Mouse (Mus musculus) myocyte (in vitro differentiated cells): Measurements from ENCODE around the gene Map4k3. TPM values are rescaled to one million over a fixed set of nuclear protein-coding genes. Genes with fewer than 3 reads are reported as not detected.
"Not testable (repeated sequence)": the region's sequence is repeated elsewhere in the genome, so short reads cannot be mapped to it uniquely, and the experiment has no call there.

Experiments used
- H3K27me3 ChIP-seq: one replicate; pipeline ENCODE4 v1.6.1; 2011; ENCODE audit not compliant: control insufficient read depth, insufficient read depth, insufficient read length
- H3K36me3 ChIP-seq: one replicate; pipeline ENCODE4 v1.6.1; 2011; ENCODE audit not compliant: control insufficient read depth, insufficient read depth
- H3K4me2 ChIP-seq: one replicate; pipeline ENCODE4 v1.6.1; 2011; ENCODE audit warnings: low read depth, control low read depth
- H3K4me3 ChIP-seq: one replicate; pipeline ENCODE4 v1.5.1; 2011; ENCODE audit warnings: mild to moderate bottlenecking, control low read depth, moderate library complexity
- H3K79me2 ChIP-seq: one replicate; pipeline ENCODE4 v1.6.1; 2011; ENCODE audit not compliant: control insufficient read depth, insufficient read depth
- H3ac ChIP-seq: one replicate; pipeline ENCODE4 v1.6.1; 2011; ENCODE audit not compliant: control insufficient read depth, insufficient read length
- CEBPB ChIP-seq: IDR thresholded peaks from 2 replicates; pipeline ENCODE4 v1.6.1; 2011; ENCODE audit warnings: mild to moderate bottlenecking, moderate library complexity; ENCODE audit not compliant: poor library complexity, insufficient read depth, severe bottlenecking
- E2F4 ChIP-seq: IDR thresholded peaks from one replicate; pipeline ENCODE4 v1.6.1; 2011; ENCODE audit warnings: mild to moderate bottlenecking, control low read depth, moderate library complexity; ENCODE audit not compliant: insufficient read depth
- MAX ChIP-seq: IDR thresholded peaks from one replicate; pipeline ENCODE4 v1.6.1; 2011; ENCODE audit warnings: low read depth, mild to moderate bottlenecking, control low read depth
- MYOD1 ChIP-seq, 3 experiments: IDR thresholded peaks; one replicate each; pipeline ENCODE4 v1.6.1; 2011; ENCODE audit warnings: control low read depth in 2 of 3, low read depth in 2 of 3, mild to moderate bottlenecking in 2 of 3, moderate library complexity in 1 of 3; ENCODE audit not compliant: insufficient read length in 2 of 3, control insufficient read depth in 1 of 3
- MYOG ChIP-seq, 3 experiments: IDR thresholded peaks; one replicate each; pipeline ENCODE4 v1.6.1; 2011; ENCODE audit warnings: control low read depth in 2 of 3, low read depth in 2 of 3, mild to moderate bottlenecking in 2 of 3; ENCODE audit not compliant: insufficient read length in 2 of 3, control insufficient read depth in 1 of 3, insufficient read depth in 1 of 3
- POLR2A ChIP-seq: IDR thresholded peaks from one replicate; pipeline ENCODE4 v1.6.1; 2011; ENCODE audit warnings: low read depth, mild to moderate bottlenecking, control low read depth, moderate library complexity; ENCODE audit not compliant: insufficient read length
- POLR2AphosphoS2 ChIP-seq: IDR thresholded peaks from one replicate; pipeline ENCODE4 v1.6.1; 2011; ENCODE audit warnings: low read depth, control low read depth; ENCODE audit not compliant: insufficient read length
- REST ChIP-seq: IDR thresholded peaks from one replicate; pipeline ENCODE4 v1.6.1; 2011; ENCODE audit warnings: mild to moderate bottlenecking, control low read depth, moderate library complexity; ENCODE audit not compliant: insufficient read depth, insufficient read length
- SRF ChIP-seq: IDR thresholded peaks from one replicate; pipeline ENCODE4 v1.6.1; 2011; ENCODE audit warnings: low read depth; ENCODE audit not compliant: control insufficient read depth, insufficient read length
- TCF12 ChIP-seq: IDR thresholded peaks from one replicate; pipeline ENCODE4 v1.6.1; 2011; ENCODE audit warnings: mild to moderate bottlenecking, control low read depth; ENCODE audit not compliant: poor library complexity, insufficient read depth, severe bottlenecking
- TCF3 ChIP-seq: IDR thresholded peaks from one replicate; pipeline ENCODE4 v1.6.1; 2011; ENCODE audit warnings: low read depth, control low read depth; ENCODE audit not compliant: insufficient read length
- USF1 ChIP-seq: IDR thresholded peaks from one replicate; pipeline ENCODE4 v1.6.1; 2011; ENCODE audit warnings: low read depth, mild to moderate bottlenecking, control low read depth, moderate library complexity
- polyA plus RNA-seq: library from polyadenylated mRNA; unstranded; fragments of >200 nt; fragmentation: generic; extraction: Trizol; gene quantifications from one replicate; pipeline ENCODE4 v1.2.1, GENCODE M21; 2012; ENCODE audit warnings: missing spikeins

The Map4k3 gene
- polyA plus RNA-seq, 1 experiment = 2.8 TPM

GRCm38 (mm10) chr17:80739421-80739820 is 11.1 kb upstream of the Map4k3 start:
- Histone ChIP-seq H3K27me3 (no peaks in the 10 kb centered on the region), H3ac (no peak overlapping the region), H3K79me2 (no peaks in the 10 kb centered on the region), H3K4me2 (no peak overlapping the region), H3K4me3 (no peak overlapping the region), H3K36me3 (no peaks in the 10 kb centered on the region)
- no peak for TF ChIP-seq USF1
- no peak for TF ChIP-seq MYOD1 (IDR thresholded peaks at IDR 0.05; ENCODE audit: control insufficient read depth in 1 of 3, insufficient read length in 2 of 3, low read depth in 2 of 3)
- no peak for TF ChIP-seq POLR2AphosphoS2
- TF ChIP-seq TCF3 = no peak
- no peak for TF ChIP-seq MYOG (IDR thresholded peaks at IDR 0.05; ENCODE audit: control insufficient read depth in 1 of 3, insufficient read depth in 1 of 3, insufficient read length in 2 of 3, low read depth in 2 of 3)
- TF ChIP-seq SRF = no peak
- no peak for TF ChIP-seq REST
- TF ChIP-seq CEBPB = no peak
- TF ChIP-seq E2F4 = no peak
- TF ChIP-seq POLR2A = no peak
- no peak for TF ChIP-seq TCF12
- no peak for TF ChIP-seq MAX

GRCm38 (mm10) chr17:80734700-80735099 is 6.4 kb upstream of the Map4k3 start:
- no peaks in the 10 kb centered on the region for H3K36me3 ChIP-seq
- H3K27me3 ChIP-seq = no peaks in the 10 kb centered on the region
- H3K4me3 ChIP-seq = no peak overlapping the region
- no peaks in the 10 kb centered on the region for H3K79me2 ChIP-seq
- TF ChIP-seq SRF (no peak), CEBPB (no peak), E2F4 (no peak), USF1 (no peak), REST (no peak), POLR2A (no peak), TCF3 (no peak), MYOG (IDR thresholded peaks at IDR 0.05; ENCODE audit: control insufficient read depth in 1 of 3, insufficient read depth in 1 of 3, insufficient read length in 2 of 3, low read depth in 2 of 3) (no peak)
- H3K4me2 ChIP-seq = no peak overlapping the region
- H3ac ChIP-seq = no peak overlapping the region

- Histone ChIP-seq H3K4me3 (no peak overlapping the region), H3K36me3 (no peaks in the 10 kb centered on the region), H3ac (no peak overlapping the region), H3K27me3 (no peaks in the 10 kb centered on the region), H3K4me2 (no peak overlapping the region), H3K79me2 (no peaks in the 10 kb centered on the region)
- TF ChIP-seq MYOG (IDR thresholded peaks at IDR 0.05; ENCODE audit: control insufficient read depth in 1 of 3, insufficient read depth in 1 of 3, insufficient read length in 2 of 3, low read depth in 2 of 3) (no peak), TCF12 (no peak), SRF (no peak), TCF3 (no peak), MYOD1 (IDR thresholded peaks at IDR 0.05; ENCODE audit: control insufficient read depth in 1 of 3, insufficient read length in 2 of 3, low read depth in 2 of 3) (no peak), USF1 (no peak), POLR2A (no peak), E2F4 (no peak), MAX (no peak), REST (no peak), POLR2AphosphoS2 (no peak), CEBPB (no peak)
These were observed 5.0 kb upstream of the Map4k3 start for GRCm38 (mm10) chr17:80733121-80733800.

- Histone ChIP-seq H3K4me2 (no peak overlapping the region), H3K4me3 (no peak overlapping the region), H3K27me3 (no peaks in the 10 kb centered on the region), H3K36me3 (no peaks in the 10 kb centered on the region), H3K79me2 (no peaks in the 10 kb centered on the region), H3ac (no peak overlapping the region)
- no peak for TF ChIP-seq REST
- TF ChIP-seq USF1 = no peak
- TF ChIP-seq MYOG (IDR thresholded peaks at IDR 0.05; ENCODE audit: control insufficient read depth in 1 of 3, insufficient read depth in 1 of 3, insufficient read length in 2 of 3, low read depth in 2 of 3) = no peak
- TF ChIP-seq TCF12 = no peak
- TF ChIP-seq E2F4 = no peak
- no peak for TF ChIP-seq MAX
- TF ChIP-seq MYOD1 (IDR thresholded peaks at IDR 0.05; ENCODE audit: control insufficient read depth in 1 of 3, insufficient read length in 2 of 3, low read depth in 2 of 3) = no peak
- no peak for TF ChIP-seq TCF3
- no peak for TF ChIP-seq SRF
- TF ChIP-seq POLR2AphosphoS2 = no peak
- no peak for TF ChIP-seq CEBPB
- no peak for TF ChIP-seq POLR2A
These were observed 4.0 kb upstream of the Map4k3 start for GRCm38 (mm10) chr17:80732256-80732655.

DNA sequence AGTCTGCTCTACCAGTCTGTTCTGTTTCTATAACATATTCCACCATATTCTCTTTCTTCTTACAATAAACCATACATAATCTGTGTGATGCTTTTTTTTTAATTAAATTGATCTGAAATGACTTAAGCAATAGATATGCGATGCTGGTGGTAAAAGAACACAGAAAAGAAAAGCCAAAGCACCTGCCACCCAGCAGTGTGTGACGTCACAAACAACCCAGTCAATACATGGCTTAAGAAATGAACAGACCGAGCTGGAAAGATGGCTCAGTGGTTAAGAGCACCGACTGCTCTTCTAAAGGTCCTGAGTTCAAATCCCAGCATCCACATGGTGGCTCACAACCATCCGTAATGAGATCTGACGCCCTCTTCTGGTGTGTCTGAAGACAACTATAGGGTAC is 2.0 kb upstream of the Map4k3 start:
- H3K4me2 ChIP-seq, H3K4me3 ChIP-seq, H3ac ChIP-seq, H3K27me3 ChIP-seq, H3K36me3 ChIP-seq: not testable (repeated sequence)
- H3K79me2 ChIP-seq = peaks cover 18% of the 10 kb centered on the region
